Mouse (Mus musculus) limb, embryonic 10.5 days (tissue): ENCODE results near the gene Spata33. TPM values are rescaled to one million over a fixed set of nuclear protein-coding genes. Genes with fewer than 3 reads are reported as not detected.

Experiments used
- DNase-seq: peaks from one replicate; pipeline ENCODE4 v3.0.0-alpha.2; 2017; ENCODE audit warnings: low spot score
- H3K27ac ChIP-seq: fragments of 300-500 bp; sonication (generic); 2 replicates; pipeline ENCODE4 v1.5.1; 2016; ENCODE audit warnings: mild to moderate bottlenecking
- H3K27me3 ChIP-seq: fragments of 300-500 bp; sonication (generic); 2 replicates; pipeline ENCODE4 v1.6.1; 2016; ENCODE audit warnings: low read depth, mild to moderate bottlenecking; ENCODE audit not compliant: poor library complexity, severe bottlenecking
- H3K36me3 ChIP-seq: fragments of 300-500 bp; sonication (generic); 2 replicates; pipeline ENCODE4 v1.6.1; 2016; ENCODE audit warnings: mild to moderate bottlenecking, moderate library complexity
- H3K4me1 ChIP-seq: fragments of 300-500 bp; sonication (generic); 2 replicates; pipeline ENCODE4 v1.6.1; 2016
- H3K4me3 ChIP-seq: fragments of 300-500 bp; sonication (generic); 2 replicates; pipeline ENCODE4 v1.5.1; 2016; ENCODE audit warnings: mild to moderate bottlenecking, moderate library complexity
- H3K9me3 ChIP-seq: fragments of 300-500 bp; sonication (generic); replicated peaks from 2 replicates; pipeline ENCODE4 v1.6.1; 2016; ENCODE audit warnings: mild to moderate bottlenecking
- WGBS: fragments of 180-500 bp; shearing (Covaris S2); methylation state at CpG from one replicate; pipeline ENCODE4 v1.1.7; 2016; 5-methylcytosine and 5-hydroxymethylcytosine counted together
- polyA plus RNA-seq: library from polyadenylated mRNA; unstranded; fragments of >200 nt; fragmentation: Nextera tagmentation; extraction: Ambion mirVana; gene quantifications from 2 replicates; pipeline ENCODE4 v1.2.1, GENCODE M21; 2016

The Spata33 gene
- polyA plus RNA-seq, 1 experiment from 2014 or later: 6.2 TPM

DNA sequence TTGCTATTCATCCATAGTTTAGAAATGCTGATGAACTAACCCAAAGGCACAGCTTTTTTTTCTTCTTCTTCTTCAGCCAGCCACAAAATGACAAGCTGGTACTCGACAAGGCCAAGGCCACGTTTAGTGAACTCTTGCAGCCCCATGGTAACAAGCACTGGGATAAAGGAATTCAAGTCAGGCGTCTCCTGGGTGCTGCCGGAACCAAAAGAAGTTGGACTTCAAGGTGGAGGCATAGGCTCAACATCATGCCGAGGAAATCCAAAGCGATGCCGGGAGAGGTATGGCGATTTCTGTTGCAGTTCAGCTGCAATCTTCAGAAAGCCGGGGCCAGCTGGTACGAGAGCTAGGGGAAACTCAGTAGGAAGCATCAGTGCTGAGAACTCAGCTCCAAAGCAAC, 26.8 kb downstream of the Spata33 start:
- peaks cover 30% of the 10 kb centered on the region for H3K36me3 ChIP-seq
- no peak for DNase-seq
- H3K9me3 ChIP-seq: no peaks in the 10 kb centered on the region
- peaks cover 23% of the 10 kb centered on the region for H3K4me1 ChIP-seq
- no peak overlapping the region for H3K4me3 ChIP-seq
- peaks cover 29% of the 10 kb centered on the region for H3K27me3 ChIP-seq
- H3K27ac ChIP-seq: no peak overlapping the region
- 91% methylated on average over 10 of the region's 10 CpGs for WGBS

DNA sequence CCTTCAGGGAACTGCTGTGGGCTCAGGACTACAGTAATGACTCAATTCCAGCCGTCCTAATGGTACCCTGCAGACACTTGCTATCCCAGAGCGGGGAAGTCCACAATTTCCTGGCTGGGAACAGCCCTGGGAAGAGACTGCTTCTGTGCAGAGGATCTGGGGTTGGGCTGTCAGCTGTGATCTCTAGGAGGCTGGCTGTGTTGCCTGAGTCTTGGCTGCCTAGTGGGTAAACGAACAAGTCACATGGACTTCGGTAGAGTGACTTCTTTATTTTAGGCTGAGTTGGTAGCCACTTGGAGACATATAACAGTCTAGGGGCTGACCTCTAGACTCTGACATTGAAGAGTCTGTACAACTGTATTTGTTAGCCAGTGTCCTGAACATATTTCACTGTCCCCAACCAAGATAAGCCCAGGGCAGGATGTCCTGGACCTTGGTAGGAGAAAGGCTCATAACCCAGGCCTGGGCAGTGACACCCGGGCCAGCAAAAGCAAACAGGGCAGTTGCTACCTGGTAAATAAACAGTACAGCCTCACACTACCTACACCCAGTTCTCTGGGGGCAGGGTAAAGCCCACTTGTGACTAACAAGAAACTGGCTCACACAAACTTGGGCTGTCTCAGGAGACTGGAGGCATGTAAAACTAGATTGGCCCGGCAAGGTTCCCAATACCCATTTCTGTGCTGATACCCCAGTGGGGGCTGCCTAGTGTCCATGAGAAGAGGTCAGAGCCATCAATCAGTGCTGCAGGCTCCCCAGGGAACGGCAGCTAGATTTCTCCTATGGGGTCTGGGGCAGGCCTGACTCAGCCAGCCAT, 29.7 kb downstream of the Spata33 start:
- Histone ChIP-seq H3K4me1 (peaks cover 1% of the 10 kb centered on the region; the same call in 1 of the 2 replicates), H3K4me3 (no peak overlapping the region), H3K9me3 (no peaks in the 10 kb centered on the region), H3K27ac (no peak overlapping the region), H3K36me3 (peaks cover 59% of the 10 kb centered on the region), H3K27me3 (no peaks in the 10 kb centered on the region)
- no peak for DNase-seq
- WGBS: 83% methylated on average over 7 of the region's 7 CpGs

DNA sequence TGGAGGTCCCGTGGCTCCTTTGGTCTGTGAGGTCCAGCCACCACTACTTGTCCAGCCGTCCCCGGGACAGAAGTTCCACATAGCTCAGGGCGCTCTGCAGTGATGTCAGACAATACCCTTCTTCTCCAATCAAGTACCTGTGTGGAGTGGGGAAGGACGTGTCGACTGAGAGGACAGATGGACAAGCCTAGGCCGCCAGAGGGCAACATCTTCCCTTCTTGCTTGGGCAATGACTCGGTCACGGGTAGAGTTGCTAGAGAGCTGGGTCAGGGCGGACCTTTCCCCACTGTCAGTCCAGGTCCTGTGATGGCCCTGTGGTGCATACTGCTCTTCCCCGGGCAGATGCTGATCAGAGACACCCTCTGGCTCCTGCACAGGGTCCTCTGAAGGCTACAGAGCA, 30.4 kb downstream of the Spata33 start:
- WGBS: 68% methylated on average over 11 of the region's 11 CpGs
- H3K4me1 ChIP-seq: no peaks in the 10 kb centered on the region
- no peak overlapping the region for H3K4me3 ChIP-seq
- H3K36me3 ChIP-seq: peaks cover 66% of the 10 kb centered on the region
- H3K27ac ChIP-seq: no peak overlapping the region
- no peaks in the 10 kb centered on the region for H3K27me3 ChIP-seq
- no peak for DNase-seq
- H3K9me3 ChIP-seq: no peaks in the 10 kb centered on the region

DNA sequence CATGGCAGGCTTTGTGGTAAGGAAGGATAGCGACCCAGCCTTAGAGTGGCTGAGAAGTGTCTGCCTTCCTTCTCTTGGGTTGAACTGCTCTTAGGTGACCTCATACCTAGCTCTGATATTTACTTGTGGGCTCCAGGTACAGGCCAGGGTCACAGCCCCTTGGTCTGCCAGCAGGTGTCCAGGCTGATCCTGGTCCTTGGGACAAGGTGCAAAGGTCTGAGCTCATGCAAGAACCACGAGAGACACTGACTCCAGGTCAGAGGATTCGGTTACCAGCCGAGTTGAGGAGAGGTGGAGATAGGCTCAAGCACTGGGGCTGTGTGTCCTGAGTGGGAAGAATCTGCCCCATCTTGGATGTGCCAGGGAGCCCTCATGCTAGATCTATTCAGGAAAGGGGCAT, 31.8 kb downstream of the Spata33 start:
- Histone ChIP-seq H3K4me3 (no peak overlapping the region), H3K36me3 (peaks cover 80% of the 10 kb centered on the region), H3K4me1 (no peaks in the 10 kb centered on the region), H3K27ac (no peak overlapping the region), H3K9me3 (no peaks in the 10 kb centered on the region), H3K27me3 (no peaks in the 10 kb centered on the region)
- 95% methylated on average over 4 of the region's 4 CpGs for WGBS
- no peak for DNase-seq

DNA sequence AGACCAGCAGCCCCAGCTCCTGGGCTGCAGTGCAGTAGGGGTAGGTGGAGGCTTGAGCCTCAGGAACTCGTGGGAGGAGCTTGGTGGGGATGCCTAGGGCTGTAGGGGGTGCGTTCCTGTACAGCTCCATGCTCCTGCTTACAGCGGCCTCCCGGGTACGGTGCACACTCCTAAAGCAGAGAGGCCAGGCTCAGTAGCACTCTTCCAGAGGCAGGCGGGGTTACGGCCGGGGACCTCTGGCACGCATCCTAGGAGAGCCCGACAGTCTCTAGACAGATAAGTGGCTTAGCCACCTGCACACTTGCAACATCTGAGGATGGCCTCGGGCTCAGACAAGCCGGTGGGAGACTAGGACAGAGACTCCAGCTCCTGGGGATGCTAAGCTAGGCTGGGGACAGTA, 32.9 kb downstream of the Spata33 start:
- Histone ChIP-seq H3K4me1 (no peaks in the 10 kb centered on the region), H3K9me3 (no peaks in the 10 kb centered on the region), H3K4me3 (no peak overlapping the region), H3K36me3 (peaks cover 91% of the 10 kb centered on the region), H3K27me3 (no peaks in the 10 kb centered on the region), H3K27ac (no peak overlapping the region)
- no peak for DNase-seq
- 89% methylated on average over 12 of the region's 12 CpGs for WGBS

DNA sequence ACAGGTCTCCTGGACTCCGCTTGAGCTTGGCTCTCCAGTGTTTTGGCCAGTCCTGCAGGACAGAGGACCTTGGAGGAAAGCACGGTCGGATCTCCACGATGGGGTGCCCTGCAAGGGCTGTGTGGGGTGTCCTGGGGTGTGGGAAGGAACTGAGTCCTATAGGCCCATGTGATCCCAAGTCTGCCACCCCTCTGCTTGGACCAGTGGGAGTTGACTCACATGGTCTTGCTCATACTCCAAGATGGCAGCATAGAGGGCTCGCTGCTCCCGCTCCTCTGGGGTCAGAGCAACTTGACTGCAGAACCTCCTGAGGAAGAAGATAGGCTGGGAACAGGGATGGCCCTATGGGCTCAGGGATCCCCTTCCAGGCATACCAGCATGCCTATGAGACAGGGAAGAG, 35.1 kb downstream of the Spata33 start:
- Histone ChIP-seq H3K27me3 (no peaks in the 10 kb centered on the region), H3K4me3 (no peak overlapping the region), H3K36me3 (peaks cover 92% of the 10 kb centered on the region), H3K4me1 (peaks cover 5% of the 10 kb centered on the region), H3K27ac (no peak overlapping the region), H3K9me3 (no peaks in the 10 kb centered on the region)
- 97% methylated on average over 6 of the region's 6 CpGs for WGBS
- no peak for DNase-seq

DNA sequence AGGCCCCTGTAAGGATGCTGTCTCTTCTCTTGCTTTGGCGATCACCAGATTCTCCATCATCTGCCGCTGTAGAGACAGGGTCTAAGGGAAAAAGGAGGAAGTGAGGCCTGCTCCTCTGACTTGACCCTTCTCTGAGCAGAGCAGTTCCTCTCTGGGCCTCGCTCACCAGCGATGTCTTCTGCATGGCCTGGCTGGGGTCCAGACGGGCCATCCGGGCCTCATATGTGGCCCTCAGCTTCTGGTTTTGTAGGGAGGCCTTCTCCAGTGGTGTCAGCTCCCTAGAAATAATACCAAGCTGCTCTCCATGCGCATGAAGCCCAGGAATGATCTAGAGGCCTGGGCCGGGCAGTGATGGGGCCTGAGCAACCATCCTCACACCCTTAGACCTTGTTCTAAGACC, 36.0 kb downstream of the Spata33 start:
- 97% methylated on average over 8 of the region's 8 CpGs for WGBS
- Histone ChIP-seq H3K4me1 (peaks cover 13% of the 10 kb centered on the region), H3K9me3 (no peaks in the 10 kb centered on the region), H3K4me3 (no peak overlapping the region), H3K27ac (no peak overlapping the region), H3K36me3 (peaks cover 84% of the 10 kb centered on the region), H3K27me3 (no peaks in the 10 kb centered on the region)
- DNase-seq: no peak

DNA sequence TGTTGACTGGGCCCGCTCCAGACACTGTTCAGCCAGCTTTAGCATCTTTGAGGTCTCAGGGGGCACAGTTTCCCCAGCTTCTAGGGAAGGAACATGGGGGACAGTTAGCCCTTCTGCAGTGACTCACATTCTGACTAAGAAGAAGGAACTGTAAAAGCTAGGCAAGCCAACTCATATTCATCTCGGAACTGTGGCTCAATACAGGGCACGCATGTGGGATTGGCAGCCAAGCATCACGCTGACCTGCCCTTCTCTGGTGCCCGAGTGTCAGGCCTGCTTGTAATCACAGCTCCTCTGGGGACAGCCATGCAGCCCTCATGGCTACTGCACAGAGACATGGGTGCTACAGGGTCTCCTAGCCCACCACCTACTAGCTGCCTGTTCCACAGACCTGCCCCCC, 38.3 kb downstream of the Spata33 start:
- Histone ChIP-seq H3K36me3 (peaks cover 65% of the 10 kb centered on the region), H3K4me1 (peaks cover 27% of the 10 kb centered on the region), H3K4me3 (no peak overlapping the region), H3K9me3 (no peaks in the 10 kb centered on the region), H3K27me3 (no peaks in the 10 kb centered on the region), H3K27ac (no peak overlapping the region)
- no peak for DNase-seq
- WGBS: 98% methylated on average over 5 of the region's 5 CpGs

DNA sequence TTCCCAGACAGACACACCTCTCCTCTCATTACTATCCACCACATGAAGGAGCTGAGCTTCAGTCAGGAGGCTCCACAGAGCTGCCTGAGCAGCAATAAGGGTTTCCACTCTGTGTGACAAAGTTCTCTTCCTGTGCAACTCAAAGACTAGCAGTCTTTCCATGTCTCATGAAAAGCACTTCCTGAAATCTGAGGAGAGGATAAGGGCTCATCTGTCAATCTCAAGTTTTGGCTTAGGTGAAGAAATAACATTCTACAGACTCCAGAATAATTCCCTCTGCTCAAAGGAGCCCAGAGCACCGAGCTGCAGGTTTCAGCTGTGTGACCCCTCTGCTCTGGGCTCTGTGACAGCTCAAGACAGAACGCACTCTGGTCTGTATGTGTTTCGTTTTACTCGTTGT, 40.3 kb downstream of the Spata33 start:
- DNase-seq: no peak
- peaks cover 34% of the 10 kb centered on the region for H3K4me1 ChIP-seq
- H3K27me3 ChIP-seq: no peaks in the 10 kb centered on the region
- H3K4me3 ChIP-seq: peak overlapping the region; percentile 86
- peaks cover 65% of the 10 kb centered on the region for H3K36me3 ChIP-seq
- WGBS: 52% methylated on average over 4 of the region's 4 CpGs
- no peaks in the 10 kb centered on the region for H3K9me3 ChIP-seq
- peak overlapping the region; percentile 92; the same call in 1 of the 2 replicates for H3K27ac ChIP-seq

DNA sequence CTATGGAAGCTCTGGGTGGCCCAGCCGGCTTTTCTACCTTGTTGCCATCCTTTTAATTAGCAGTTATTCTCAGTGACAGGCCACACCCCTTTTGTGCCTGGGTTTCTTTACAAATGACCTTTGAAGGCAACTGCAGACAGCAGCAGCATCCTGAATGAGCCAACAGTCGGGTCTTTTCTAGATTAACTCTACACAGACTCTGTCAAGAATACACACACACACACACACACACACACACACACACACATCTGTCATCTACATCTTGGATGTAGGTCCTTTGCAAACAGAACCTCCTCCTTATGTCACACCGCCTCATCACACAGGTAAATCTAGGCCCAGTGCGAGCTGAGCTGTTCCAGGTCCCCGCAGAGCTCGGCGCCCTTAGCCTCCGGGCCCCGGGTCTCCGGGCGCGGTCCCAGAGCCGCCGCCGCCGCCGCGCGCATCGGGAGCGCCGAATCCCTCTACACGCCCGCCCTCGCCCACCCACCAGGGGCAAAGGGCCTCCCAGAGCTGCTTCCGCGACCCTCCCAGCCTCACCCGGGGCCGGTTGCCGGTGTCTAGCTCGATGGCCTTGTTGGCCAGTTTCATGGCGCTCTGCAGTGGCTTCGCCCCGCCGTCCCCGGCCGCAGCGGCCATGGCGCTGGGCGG, 40.9 kb downstream of the Spata33 start:
- DNase-seq: peak; percentile 39
- WGBS: under 1% methylated on average over 35 of the region's 40 CpGs

DNA sequence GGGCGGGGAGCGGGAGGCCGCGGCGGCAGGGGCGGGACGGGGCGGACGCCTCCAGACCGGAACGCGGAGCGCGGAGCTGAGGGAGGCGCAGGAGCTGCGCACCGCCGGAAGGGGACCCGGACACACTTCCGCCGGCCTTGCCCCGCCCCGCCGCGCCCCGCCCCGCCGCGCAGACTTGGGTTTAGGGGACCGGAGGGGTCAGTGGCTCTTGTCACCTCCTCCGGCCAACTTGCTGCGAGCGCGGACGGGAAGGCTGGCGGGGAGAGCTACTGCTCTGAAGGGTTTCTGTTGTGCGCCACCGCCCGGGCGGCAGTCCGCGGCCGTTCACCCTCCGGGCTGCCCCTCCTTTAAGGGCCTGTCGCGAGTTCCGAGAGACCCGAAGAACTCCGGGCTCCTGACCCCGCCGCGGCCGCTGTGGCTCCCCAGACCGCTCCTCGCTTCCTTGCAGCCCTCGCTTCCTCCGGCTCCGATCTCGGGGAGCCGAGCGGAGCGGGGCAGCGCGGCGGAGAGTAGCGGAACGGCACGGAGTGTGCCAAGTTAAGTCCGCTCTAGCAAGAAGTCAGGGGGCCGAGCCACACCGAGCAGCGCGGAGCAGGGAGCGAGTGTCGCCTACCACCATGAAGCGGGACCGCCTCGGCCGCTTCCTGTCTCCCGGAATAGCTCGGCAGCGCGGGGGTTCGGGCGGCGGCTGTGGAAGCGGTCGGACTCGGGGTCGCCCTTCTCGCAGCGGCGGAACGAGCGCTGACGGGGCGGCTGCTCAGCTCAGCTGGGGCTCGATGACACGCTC, 41.7 kb downstream of the Spata33 start, which contains the start of the genes Zfp276 and Vps9d1:
Gene Zfp276, plus strand, starts transcription at position 97 of the 787 bp plus-strand sequence.
Gene Vps9d1, minus strand, starts transcription at position 250 of the 787 bp plus-strand sequence.
- peaks cover 65% of the 10 kb centered on the region for H3K36me3 ChIP-seq
- WGBS: under 1% methylated on average over 99 of the region's 99 CpGs
- no peaks in the 10 kb centered on the region for H3K27me3 ChIP-seq
- peak; percentile 91 for DNase-seq
- H3K4me1 ChIP-seq: peaks cover 34% of the 10 kb centered on the region
- H3K4me3 ChIP-seq: peak within 1 kb of the TSS; percentile 86
- H3K9me3 ChIP-seq: no peaks in the 10 kb centered on the region
- peak within 1 kb of the TSS; percentile 92 for H3K27ac ChIP-seq

More for the DNA sequence above, 40.9 kb downstream of the Spata33 start:
- no peaks in the 10 kb centered on the region for H3K9me3 ChIP-seq
- peak overlapping the region; percentile 92 for H3K27ac ChIP-seq
- H3K4me3 ChIP-seq: peak overlapping the region; percentile 86
- peaks cover 65% of the 10 kb centered on the region for H3K36me3 ChIP-seq
- H3K27me3 ChIP-seq: no peaks in the 10 kb centered on the region
- H3K4me1 ChIP-seq: peaks cover 34% of the 10 kb centered on the region

DNA sequence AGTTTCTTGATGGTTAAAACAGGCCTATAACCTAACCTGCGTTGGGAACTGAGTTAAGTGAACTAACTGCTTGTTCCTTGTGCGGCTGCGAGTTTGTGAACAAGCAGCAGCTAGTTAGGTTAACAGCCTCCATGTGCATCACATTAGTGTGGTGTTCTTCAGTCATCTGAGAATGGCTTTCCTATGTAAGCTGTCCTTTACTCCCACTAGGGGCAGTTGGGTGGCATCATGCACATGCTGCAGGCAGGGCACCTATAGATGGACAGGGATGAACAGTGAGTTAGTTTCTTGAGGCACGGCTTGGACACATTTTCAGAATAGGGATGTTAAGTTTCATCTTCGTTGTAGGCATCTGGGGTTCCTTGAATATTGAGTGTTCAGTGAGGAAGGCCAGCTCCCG, 42.5 kb downstream of the Spata33 start:
- no peak for DNase-seq
- Histone ChIP-seq H3K27ac (peak overlapping the region; percentile 92; the same call in 1 of the 2 replicates), H3K4me1 (peaks cover 34% of the 10 kb centered on the region), H3K9me3 (no peaks in the 10 kb centered on the region), H3K36me3 (peaks cover 66% of the 10 kb centered on the region), H3K4me3 (peak overlapping the region; percentile 86), H3K27me3 (no peaks in the 10 kb centered on the region)
- 66% methylated on average over 6 of the region's 6 CpGs for WGBS
